ENCODE assay signal across 8 mouse cellular contexts in genomic region chr8:72319397-72319796, GRCm38 (mm10). TPM values are rescaled to one million over a fixed set of nuclear protein-coding genes. Genes with fewer than 3 reads are reported as not detected.
DNase-seq lines count a peak whose midpoint lies in the region; ATAC-seq and TF ChIP-seq lines count a peak whose summit lies in the region.

No protein-coding gene starts in this region.

- peak overlapping the region; percentile 53 for H3K9ac ChIP-seq in forebrain, embryonic 14.5 days (ENCODE audit: low read length)
- H3K9ac ChIP-seq in limb, embryonic 13.5 days: peak overlapping the region; percentile 74

- no peak for TF ChIP-seq POLR2A in small intestine, adult 2 months (IDR thresholded peaks at IDR 0.05; ENCODE audit: low read depth, low read length)

- ATAC-seq in forebrain, embryonic 14.5 days: no peak; the same call in 1 of the 2 replicates
- ATAC-seq in limb, embryonic 13.5 days (ENCODE audit: low FRiP score, low read depth): no peak; the same call in 1 of the 2 replicates
- ATAC-seq in frontal cortex, adult (ENCODE audit: low TSS enrichment): no peak

- no peak for DNase-seq in layer of hippocampus, adult 2 months (ENCODE audit: low spot score in 2 of 2)
- DNase-seq in layer of hippocampus, adult 8-10 months (ENCODE audit: low spot score in 2 of 2): no peak
- no peak for DNase-seq in forebrain, embryonic 14.5 days (ENCODE audit: low spot score)
- DNase-seq in cerebellum, adult 8-10 months: no peak

- under 1% methylated on average over 38 of the region's 48 CpGs for WGBS in forebrain, embryonic 14.5 days
- under 1% methylated on average over 44 of the region's 48 CpGs for WGBS in limb, embryonic 13.5 days
- WGBS in small intestine, adult 2 months: 1% methylated on average over 48 of the region's 48 CpGs

- H3K27ac ChIP-seq in layer of hippocampus, adult 2 months: peak overlapping the region; percentile 77
- H3K27ac ChIP-seq in brown adipose tissue, adult 24 weeks (replicated peaks; ENCODE audit: low read depth, low read length): peak overlapping the region; percentile 93
- no peak overlapping the region for H3K27ac ChIP-seq in forebrain, embryonic 14.5 days (ENCODE audit: low read depth, low read length)
- 0 out of 2 replicates have a peak overlapping the region, but pooled peaks have one; percentile 22 for H3K27ac ChIP-seq in limb, embryonic 13.5 days
- H3K27ac ChIP-seq in small intestine, adult 2 months (ENCODE audit: insufficient read depth, low read depth, low read length): peak overlapping the region; percentile 45; the same call in 1 of the 2 replicates

- H3K4me1 ChIP-seq in brown adipose tissue, adult 24 weeks (ENCODE audit: control insufficient read depth, insufficient read depth, insufficient read length, low read length): no peaks in the 10 kb centered on the region
- H3K4me1 ChIP-seq in forebrain, embryonic 14.5 days (ENCODE audit: control insufficient read depth, insufficient read depth, low read length): 0 out of 2 replicates have a peak, but pooled peaks cover 3% of the 10 kb centered on the region
- peaks cover 23% of the 10 kb centered on the region for H3K4me1 ChIP-seq in limb, embryonic 13.5 days
- H3K4me1 ChIP-seq in small intestine, adult 2 months (ENCODE audit: control insufficient read depth, insufficient read depth, insufficient read length, low read length): peaks cover 8% of the 10 kb centered on the region

- H3K9me3 ChIP-seq in forebrain, embryonic 14.5 days (replicated peaks; ENCODE audit: control insufficient read depth, low read length): no peaks in the 10 kb centered on the region
- H3K9me3 ChIP-seq in limb, embryonic 13.5 days: no peaks in the 10 kb centered on the region

- no peaks in the 10 kb centered on the region for H3K36me3 ChIP-seq in forebrain, embryonic 14.5 days (ENCODE audit: control insufficient read depth, insufficient read depth, low read length)
- no peaks in the 10 kb centered on the region for H3K36me3 ChIP-seq in limb, embryonic 13.5 days
- H3K36me3 ChIP-seq in small intestine, adult 2 months (ENCODE audit: control insufficient read depth, insufficient read depth, low read length): no peaks in the 10 kb centered on the region

- H3K27me3 ChIP-seq in forebrain, embryonic 14.5 days (replicated peaks; ENCODE audit: control insufficient read depth, insufficient read depth, low read length): peaks cover 35% of the 10 kb centered on the region
- H3K27me3 ChIP-seq in limb, embryonic 13.5 days: peaks cover 53% of the 10 kb centered on the region
- H3K27me3 ChIP-seq in small intestine, adult 2 months (ENCODE audit: control insufficient read depth, insufficient read depth, low read length): peaks cover 12% of the 10 kb centered on the region

- H3K4me2 ChIP-seq in forebrain, embryonic 14.5 days (ENCODE audit: low read length): peak overlapping the region; percentile 76
- H3K4me2 ChIP-seq in limb, embryonic 13.5 days (replicated peaks): peak overlapping the region; percentile 90

- TF ChIP-seq CTCF in layer of hippocampus, adult 2 months (conservative IDR thresholded peaks at IDR 0.05): no peak
- no peak for TF ChIP-seq CTCF in small intestine, adult 2 months (IDR thresholded peaks at IDR 0.05; ENCODE audit: extremely low read depth, insufficient read length, insufficient replicate concordance, low read depth, low read length)

- H3K4me3 ChIP-seq in layer of hippocampus, adult 2 months: peak overlapping the region; percentile 74
- H3K4me3 ChIP-seq in brown adipose tissue, adult 24 weeks (ENCODE audit: insufficient read depth, low read depth, low read length): peak overlapping the region; percentile 95
- H3K4me3 ChIP-seq in forebrain, embryonic 14.5 days (ENCODE audit: low read depth, low read length): peak overlapping the region; percentile 49
- peak overlapping the region; percentile 63 for H3K4me3 ChIP-seq in limb, embryonic 13.5 days
- peak overlapping the region; percentile 72 for H3K4me3 ChIP-seq in small intestine, adult 2 months (ENCODE audit: low read depth, low read length)

RNA-seq across cellular contexts. Expression of gene Klf2, which starts 0.6 kb away (rescaled TPM):
- 10 to 100 TPM in 1 of 2 experiments, 1 to 10 TPM in 1; 9.1 to 17.4 TPM for total RNA-seq in layer of hippocampus, adult 2 months (2021)
- 10 to 100 TPM in 3 of 4 experiments, 1 to 10 TPM in 1; 9.5 to 15.3 (median 12.7) TPM for total RNA-seq in layer of hippocampus, adult 8-10 months (2022)
- polyA plus RNA-seq in brown adipose tissue, adult 24 weeks (2012; ENCODE audit: insufficient read depth, insufficient read length, missing spikeins): 30.6 and 88.0 TPM in 2 replicates
- polyA plus RNA-seq in forebrain, embryonic 14.5 days (2014; fragmentation: Nextera tagmentation; extraction: Ambion mirVana): 3.7 and 4.2 TPM in 2 replicates
- polyA plus RNA-seq in limb, embryonic 13.5 days (2015; fragmentation: Nextera tagmentation; extraction: Ambion mirVana): 7.9 and 8.9 TPM in 2 replicates
- 21.4 and 24.7 TPM in 2 replicates for polyA plus RNA-seq in small intestine, adult 2 months (2012; rRNA removed)

RNA-seq across cellular contexts. Expression of gene Gm10282, which starts 14.3 kb away (rescaled TPM):
- 1 to 10 TPM; 6.7 to 7.9 TPM for total RNA-seq in layer of hippocampus, adult 2 months (2021)
- total RNA-seq in layer of hippocampus, adult 8-10 months (2022): 1 to 10 TPM; 3.8 to 7.8 (median 6.0) TPM
- not detected in 2 replicates for polyA plus RNA-seq in brown adipose tissue, adult 24 weeks (2012; ENCODE audit: insufficient read depth, insufficient read length, missing spikeins)
- polyA plus RNA-seq in forebrain, embryonic 14.5 days (2014; fragmentation: Nextera tagmentation; extraction: Ambion mirVana): 24.8 and 31.0 TPM in 2 replicates
- polyA plus RNA-seq in limb, embryonic 13.5 days (2015; fragmentation: Nextera tagmentation; extraction: Ambion mirVana): 31.7 TPM in 2 replicates
- 0.41 TPM in 1 of 2 replicates, not detected in the other for polyA plus RNA-seq in small intestine, adult 2 months (2012; rRNA removed)

Comparison
In these comparisons a context has a peak if more than half of its experiments do, and no peak if none do; other contexts are left out.
1. RNA of gene Gm10282, which starts 14.3 kb away (polyA plus RNA-seq): 31.7 TPM in limb, embryonic 13.5 days and 24.8 to 31.0 TPM in forebrain, embryonic 14.5 days; 0.41 TPM in small intestine, adult 2 months and not detected in brown adipose tissue, adult 24 weeks; every median in the first group is over 10 times any median in the second.
2. Peak in every context shown above with its lines, with median percentiles within 50 percentile points of each other: H3K4me3 ChIP-seq.